Mouse (Mus musculus): ENCODE data around the gene Enox1. TPM values are rescaled to one million over a fixed set of nuclear protein-coding genes. Genes with fewer than 3 reads are reported as not detected.

The Enox1 gene
- polyA plus RNA-seq, 1 experiment: 3.1 TPM

- TF ChIP-seq CEBPB (IDR thresholded peaks at IDR 0.05; ENCODE audit: insufficient read depth, poor library complexity, severe bottlenecking) (no peak), MYOG (IDR thresholded peaks at IDR 0.05; ENCODE audit: control insufficient read depth in 1 of 3, insufficient read depth in 1 of 3, insufficient read length in 2 of 3, low read depth in 2 of 3) (no peak), TCF3 (IDR thresholded peaks at IDR 0.05; ENCODE audit: insufficient read length, low read depth) (no peak), POLR2A (IDR thresholded peaks at IDR 0.05; ENCODE audit: insufficient read length, low read depth) (no peak), REST (IDR thresholded peaks at IDR 0.05; ENCODE audit: insufficient read depth, insufficient read length) (no peak), E2F4 (IDR thresholded peaks at IDR 0.05; ENCODE audit: insufficient read depth) (no peak), POLR2AphosphoS2 (IDR thresholded peaks at IDR 0.05; ENCODE audit: insufficient read length, low read depth) (no peak)
- Histone ChIP-seq H3K4me2 (ENCODE audit: low read depth) (no peak overlapping the region), H3K4me3 (no peak overlapping the region)
Observed at GRCm38 (mm10) chr14:77324348-77324747, 167.8 kb downstream of the Enox1 start.

GRCm38 (mm10) chr14:77327693-77328092, 171.1 kb downstream of the Enox1 start:
- Histone ChIP-seq H3K27me3 (ENCODE audit: control insufficient read depth, insufficient read depth, insufficient read length) (no peaks in the 10 kb centered on the region), H3K4me2 (ENCODE audit: low read depth) (no peak overlapping the region), H3K79me2 (ENCODE audit: control insufficient read depth, insufficient read depth) (no peaks in the 10 kb centered on the region), H3K36me3 (ENCODE audit: control insufficient read depth, insufficient read depth) (no peaks in the 10 kb centered on the region), H3K4me3 (no peak overlapping the region), H3ac (ENCODE audit: control insufficient read depth, insufficient read length) (no peak overlapping the region)
- TF ChIP-seq CEBPB (IDR thresholded peaks at IDR 0.05; ENCODE audit: insufficient read depth, poor library complexity, severe bottlenecking): no peak
- no peak for TF ChIP-seq TCF12 (IDR thresholded peaks at IDR 0.05; ENCODE audit: insufficient read depth, poor library complexity, severe bottlenecking)
- TF ChIP-seq MYOD1 (IDR thresholded peaks at IDR 0.05; ENCODE audit: control insufficient read depth in 1 of 3, insufficient read length in 2 of 3, low read depth in 2 of 3): no peak
- no peak for TF ChIP-seq TCF3 (IDR thresholded peaks at IDR 0.05; ENCODE audit: insufficient read length, low read depth)
- no peak for TF ChIP-seq POLR2A (IDR thresholded peaks at IDR 0.05; ENCODE audit: insufficient read length, low read depth)
- no peak for TF ChIP-seq REST (IDR thresholded peaks at IDR 0.05; ENCODE audit: insufficient read depth, insufficient read length)

More at GRCm38 (mm10) chr14:77324348-77324747, 167.8 kb downstream of the Enox1 start:
- Histone ChIP-seq H3K79me2 (ENCODE audit: control insufficient read depth, insufficient read depth) (no peaks in the 10 kb centered on the region), H3ac (ENCODE audit: control insufficient read depth, insufficient read length) (no peak overlapping the region), H3K36me3 (ENCODE audit: control insufficient read depth, insufficient read depth) (no peaks in the 10 kb centered on the region), H3K27me3 (ENCODE audit: control insufficient read depth, insufficient read depth, insufficient read length) (no peaks in the 10 kb centered on the region)

- H3K27me3 ChIP-seq (ENCODE audit: control insufficient read depth, insufficient read depth, insufficient read length): no peaks in the 10 kb centered on the region
- H3K4me3 ChIP-seq: no peak overlapping the region
- TF ChIP-seq SRF (IDR thresholded peaks at IDR 0.05; ENCODE audit: control insufficient read depth, insufficient read length, low read depth): no peak
- no peak for TF ChIP-seq MAX (IDR thresholded peaks at IDR 0.05; ENCODE audit: low read depth)
- TF ChIP-seq USF1 (IDR thresholded peaks at IDR 0.05; ENCODE audit: low read depth): no peak
- no peak for TF ChIP-seq MYOG (IDR thresholded peaks at IDR 0.05; ENCODE audit: control insufficient read depth in 1 of 3, insufficient read depth in 1 of 3, insufficient read length in 2 of 3, low read depth in 2 of 3)
- TF ChIP-seq POLR2AphosphoS2 (IDR thresholded peaks at IDR 0.05; ENCODE audit: insufficient read length, low read depth): no peak
- TF ChIP-seq CEBPB (IDR thresholded peaks at IDR 0.05; ENCODE audit: insufficient read depth, poor library complexity, severe bottlenecking): no peak
- no peak for TF ChIP-seq MYOD1 (IDR thresholded peaks at IDR 0.05; ENCODE audit: control insufficient read depth in 1 of 3, insufficient read length in 2 of 3, low read depth in 2 of 3)
- no peak for TF ChIP-seq E2F4 (IDR thresholded peaks at IDR 0.05; ENCODE audit: insufficient read depth)
- TF ChIP-seq REST (IDR thresholded peaks at IDR 0.05; ENCODE audit: insufficient read depth, insufficient read length): no peak
- no peaks in the 10 kb centered on the region for H3K79me2 ChIP-seq (ENCODE audit: control insufficient read depth, insufficient read depth)
- H3K4me2 ChIP-seq (ENCODE audit: low read depth): peak overlapping the region; percentile 1
- H3ac ChIP-seq (ENCODE audit: control insufficient read depth, insufficient read length): no peak overlapping the region
- no peaks in the 10 kb centered on the region for H3K36me3 ChIP-seq (ENCODE audit: control insufficient read depth, insufficient read depth)
Observed at GRCm38 (mm10) chr14:77329791-77330190, 173.2 kb downstream of the Enox1 start.

- no peak overlapping the region for H3K4me3 ChIP-seq
- H3K4me2 ChIP-seq (ENCODE audit: low read depth): no peak overlapping the region
Observed at GRCm38 (mm10) chr14:77343662-77344340, 187.2 kb downstream of the Enox1 start.

GRCm38 (mm10) chr14:77346296-77346695, 189.7 kb downstream of the Enox1 start:
- Histone ChIP-seq H3K4me3 (no peak overlapping the region), H3K79me2 (ENCODE audit: control insufficient read depth, insufficient read depth) (no peaks in the 10 kb centered on the region), H3K36me3 (ENCODE audit: control insufficient read depth, insufficient read depth) (no peaks in the 10 kb centered on the region), H3K27me3 (ENCODE audit: control insufficient read depth, insufficient read depth, insufficient read length) (no peaks in the 10 kb centered on the region), H3K4me2 (ENCODE audit: low read depth) (peak overlapping the region; percentile 54), H3ac (ENCODE audit: control insufficient read depth, insufficient read length) (no peak overlapping the region)
- TF ChIP-seq USF1 (IDR thresholded peaks at IDR 0.05; ENCODE audit: low read depth) (peak; percentile 18), MYOD1 (IDR thresholded peaks at IDR 0.05; ENCODE audit: control insufficient read depth in 1 of 3, insufficient read length in 2 of 3, low read depth in 2 of 3) (peak in 2 of 3 experiments; percentile 4 to 12), POLR2A (IDR thresholded peaks at IDR 0.05; ENCODE audit: insufficient read length, low read depth) (no peak), POLR2AphosphoS2 (IDR thresholded peaks at IDR 0.05; ENCODE audit: insufficient read length, low read depth) (no peak), TCF12 (IDR thresholded peaks at IDR 0.05; ENCODE audit: insufficient read depth, poor library complexity, severe bottlenecking) (no peak), E2F4 (IDR thresholded peaks at IDR 0.05; ENCODE audit: insufficient read depth) (no peak), MAX (IDR thresholded peaks at IDR 0.05; ENCODE audit: low read depth) (peak; percentile 65), TCF3 (IDR thresholded peaks at IDR 0.05; ENCODE audit: insufficient read length, low read depth) (no peak), SRF (IDR thresholded peaks at IDR 0.05; ENCODE audit: control insufficient read depth, insufficient read length, low read depth) (no peak), MYOG (IDR thresholded peaks at IDR 0.05; ENCODE audit: control insufficient read depth in 1 of 3, insufficient read depth in 1 of 3, insufficient read length in 2 of 3, low read depth in 2 of 3) (no peak), CEBPB (IDR thresholded peaks at IDR 0.05; ENCODE audit: insufficient read depth, poor library complexity, severe bottlenecking) (peak; percentile 69; the same call in 1 of the 2 replicates), REST (IDR thresholded peaks at IDR 0.05; ENCODE audit: insufficient read depth, insufficient read length) (no peak)

More at GRCm38 (mm10) chr14:77343662-77344340, 187.2 kb downstream of the Enox1 start:
- no peak for TF ChIP-seq TCF3 (IDR thresholded peaks at IDR 0.05; ENCODE audit: insufficient read length, low read depth)
- no peak for TF ChIP-seq POLR2AphosphoS2 (IDR thresholded peaks at IDR 0.05; ENCODE audit: insufficient read length, low read depth)
- TF ChIP-seq CEBPB (IDR thresholded peaks at IDR 0.05; ENCODE audit: insufficient read depth, poor library complexity, severe bottlenecking): no peak
- no peak for TF ChIP-seq USF1 (IDR thresholded peaks at IDR 0.05; ENCODE audit: low read depth)
- Histone ChIP-seq H3ac (ENCODE audit: control insufficient read depth, insufficient read length) (no peak overlapping the region), H3K27me3 (ENCODE audit: control insufficient read depth, insufficient read depth, insufficient read length) (no peaks in the 10 kb centered on the region), H3K36me3 (ENCODE audit: control insufficient read depth, insufficient read depth) (no peaks in the 10 kb centered on the region), H3K79me2 (ENCODE audit: control insufficient read depth, insufficient read depth) (no peaks in the 10 kb centered on the region)

All from myocyte (in vitro differentiated cells).